Mouse (Mus musculus): ENCODE measurements around the gene Scgb2b20. TPM values are rescaled to one million over a fixed set of nuclear protein-coding genes. Genes with fewer than 3 reads are reported as not detected.
"Not testable (repeated sequence)": the region's sequence is repeated elsewhere in the genome, so short reads cannot be mapped to it uniquely, and the experiment has no call there.

The Scgb2b20 gene
- total RNA-seq (2021), result not detected

GRCm38 (mm10) chr7:33366222-33366621 lies at the start of gene Scgb2b20:
TSS of gene Scgb2b20 (minus strand) at chr7:33366322.
- intact Hi-C loops (cut with DNase I), result not testable (repeated sequence)

DNA sequence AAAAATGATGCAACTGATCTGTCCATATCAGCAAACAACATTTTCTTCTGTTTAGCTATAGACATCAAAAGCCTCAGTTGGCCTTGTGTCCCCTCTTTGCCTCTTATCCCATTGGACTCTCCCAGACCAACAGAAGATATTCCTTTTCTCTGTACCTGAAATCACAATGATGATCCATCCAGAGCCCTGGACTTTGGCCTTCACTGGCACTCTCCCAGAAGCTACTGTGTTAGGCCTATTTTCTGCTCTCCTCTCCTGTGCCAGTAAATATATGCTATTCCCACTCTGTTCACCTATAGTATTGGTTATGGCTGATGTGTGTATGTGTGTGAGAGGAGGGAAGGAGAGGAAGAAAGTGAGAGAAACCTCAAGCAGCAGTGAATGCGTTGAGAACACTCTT lies 43.6 kb upstream of the Scgb2b20 start:
- DNase-seq (ENCODE audit: low spot score in 2 of 2); intact Hi-C loops (cut with DNase I): not testable (repeated sequence)

More at GRCm38 (mm10) chr7:33366222-33366621, at the start of gene Scgb2b20:
- DNase-seq (ENCODE audit: low spot score in 2 of 2), result not testable (repeated sequence)

DNA sequence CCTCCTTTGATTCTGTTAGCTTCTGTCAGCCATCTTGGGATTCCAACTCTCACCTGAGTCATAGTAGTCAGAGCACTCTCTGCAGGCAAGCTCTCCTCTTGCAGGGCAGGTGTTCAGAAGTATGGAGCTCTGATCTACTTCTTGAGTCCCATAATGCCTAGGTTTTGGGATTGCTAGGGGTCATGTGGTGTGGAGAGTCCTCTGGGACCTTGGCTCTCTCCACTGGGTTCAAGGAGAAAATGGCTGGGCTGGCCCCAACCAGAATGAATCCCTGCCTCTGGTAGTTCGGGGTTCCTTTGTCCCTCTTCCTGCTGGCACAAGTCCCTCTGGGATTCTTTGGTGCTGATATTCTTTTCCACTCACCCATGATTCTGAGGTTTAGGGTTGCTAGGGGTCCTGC lies 35.5 kb upstream of the Scgb2b20 start:
- intact Hi-C loops (cut with DNase I), result no loop called here
- DNase-seq (ENCODE audit: low spot score in 2 of 2), result no peak

GRCm38 (mm10) chr7:33399749-33400148 lies 33.6 kb upstream of the Scgb2b20 start:
- intact Hi-C loops (cut with DNase I); DNase-seq (ENCODE audit: low spot score in 2 of 2): not testable (repeated sequence)

DNA sequence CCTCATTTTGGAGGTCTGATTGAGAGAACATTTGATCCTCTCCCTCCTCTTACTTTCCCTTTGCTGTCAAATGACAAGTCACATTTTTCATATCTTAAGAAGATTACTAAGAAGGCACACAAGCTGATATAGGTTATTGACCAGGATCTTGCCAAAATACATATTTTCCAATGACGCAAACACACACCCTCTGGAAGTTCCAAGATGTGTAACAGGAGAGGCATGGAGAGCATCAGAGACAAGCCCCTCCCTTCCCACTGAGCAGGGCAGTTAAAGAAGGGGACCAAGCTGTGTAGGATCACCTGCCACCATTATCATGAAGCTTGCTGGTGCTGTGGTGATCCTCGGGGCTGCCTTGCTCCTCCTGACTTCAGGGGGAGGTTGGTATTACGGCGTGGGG lies 6.8 kb upstream of the Scgb2b20 start, which contains the start of gene Scgb1b20:
Gene Scgb1b20 (plus strand): TSS at position 301 of the 400 bp plus-strand sequence.
- DNase-seq (ENCODE audit: low spot score in 2 of 2); intact Hi-C loops (cut with DNase I): not testable (repeated sequence)

Other genes starting within 250 kb of the Scgb2b20 start
- gene Scgb2b18, start 192.5 kb downstream of the Scgb2b20 start, total RNA-seq (2021), result not detected
- not detected for gene Scgb1b18, start 180.8 kb downstream of the Scgb2b20 start, total RNA-seq (2021)
- gene Scgb2b19, start 86.0 kb downstream of the Scgb2b20 start, total RNA-seq (2021), result not detected
- not detected for gene Scgb1b19, start 79.0 kb downstream of the Scgb2b20 start, total RNA-seq (2021)
- gene Scgb1b20, start 6.9 kb upstream of the Scgb2b20 start, total RNA-seq (2021), result not detected
- gene Scgb2b21, start 154.1 kb upstream of the Scgb2b20 start, total RNA-seq (2021), result not detected